Mouse (Mus musculus) 3134 (cell line): ENCODE results near the gene Ttll6.
"Not testable (repeated sequence)": the region's sequence is repeated elsewhere in the genome, so short reads cannot be mapped to it uniquely, and the experiment has no call there.

Experiments used
- DNase-seq: peaks from one replicate; pipeline ENCODE4 v3.0.0-alpha.2; 2011; ENCODE audit warnings: low spot score; ENCODE audit not compliant: insufficient read length; ENCODE audit errors: extremely low read depth

Gene Ttll6

GRCm38 (mm10) chr11:96133239-96133865, at the start of gene Ttll6:
TSS of gene Ttll6 (plus strand) at chr11:96133786.
- peak; percentile 51 for DNase-seq

- DNase-seq: no peak
Observed at GRCm38 (mm10) chr11:96087981-96088380, 45.6 kb upstream of the Ttll6 start.

GRCm38 (mm10) chr11:96091073-96091472, 42.5 kb upstream of the Ttll6 start:
- peak; percentile 19 for DNase-seq

- DNase-seq: no peak
Observed at GRCm38 (mm10) chr11:96092674-96093291, 40.8 kb upstream of the Ttll6 start.

- DNase-seq: peak; percentile 23
Observed at GRCm38 (mm10) chr11:96093361-96093760, 40.2 kb upstream of the Ttll6 start.

GRCm38 (mm10) chr11:96108376-96108775, 25.2 kb upstream of the Ttll6 start:
- DNase-seq: no peak

GRCm38 (mm10) chr11:96110950-96111349, 22.6 kb upstream of the Ttll6 start:
- DNase-seq: not testable (repeated sequence)

GRCm38 (mm10) chr11:96111751-96112150, 21.8 kb upstream of the Ttll6 start, which contains the start of gene Calcoco2:
TSS of gene Calcoco2 (minus strand) at chr11:96111964.
- DNase-seq: peak; percentile 31

GRCm38 (mm10) chr11:96114077-96114476, 19.5 kb upstream of the Ttll6 start:
- peak; percentile 61 for DNase-seq

- DNase-seq: no peak
Observed at GRCm38 (mm10) chr11:96115416-96115815, 18.2 kb upstream of the Ttll6 start.

- DNase-seq: no peak
Observed at GRCm38 (mm10) chr11:96116116-96116515, 17.5 kb upstream of the Ttll6 start.

- not testable (repeated sequence) for DNase-seq
Observed at GRCm38 (mm10) chr11:96116925-96117324, 16.7 kb upstream of the Ttll6 start.

- no peak for DNase-seq
Observed at GRCm38 (mm10) chr11:96119401-96119800, 14.2 kb upstream of the Ttll6 start.

- DNase-seq: peak; percentile 57
Observed at GRCm38 (mm10) chr11:96122806-96123205, 10.8 kb upstream of the Ttll6 start.

GRCm38 (mm10) chr11:96124052-96124914, 9.3 kb upstream of the Ttll6 start:
- DNase-seq: peak; percentile 77

- DNase-seq: no peak
Observed at GRCm38 (mm10) chr11:96130606-96131005, 3.0 kb upstream of the Ttll6 start.

- DNase-seq: no peak
Observed at GRCm38 (mm10) chr11:96135847-96136246, 2.3 kb downstream of the Ttll6 start.

GRCm38 (mm10) chr11:96140726-96141175, 7.2 kb downstream of the Ttll6 start:
- DNase-seq: peak; percentile 76

GRCm38 (mm10) chr11:96143766-96144165, 10.2 kb downstream of the Ttll6 start:
- DNase-seq: no peak

- DNase-seq: peak; percentile 63
Observed at GRCm38 (mm10) chr11:96145622-96146270, 12.2 kb downstream of the Ttll6 start.

- DNase-seq: no peak
Observed at GRCm38 (mm10) chr11:96147471-96147870, 13.9 kb downstream of the Ttll6 start.
